Mouse (Mus musculus): Measurements from ENCODE around the gene Cidec.

Gene Cidec

DNA sequence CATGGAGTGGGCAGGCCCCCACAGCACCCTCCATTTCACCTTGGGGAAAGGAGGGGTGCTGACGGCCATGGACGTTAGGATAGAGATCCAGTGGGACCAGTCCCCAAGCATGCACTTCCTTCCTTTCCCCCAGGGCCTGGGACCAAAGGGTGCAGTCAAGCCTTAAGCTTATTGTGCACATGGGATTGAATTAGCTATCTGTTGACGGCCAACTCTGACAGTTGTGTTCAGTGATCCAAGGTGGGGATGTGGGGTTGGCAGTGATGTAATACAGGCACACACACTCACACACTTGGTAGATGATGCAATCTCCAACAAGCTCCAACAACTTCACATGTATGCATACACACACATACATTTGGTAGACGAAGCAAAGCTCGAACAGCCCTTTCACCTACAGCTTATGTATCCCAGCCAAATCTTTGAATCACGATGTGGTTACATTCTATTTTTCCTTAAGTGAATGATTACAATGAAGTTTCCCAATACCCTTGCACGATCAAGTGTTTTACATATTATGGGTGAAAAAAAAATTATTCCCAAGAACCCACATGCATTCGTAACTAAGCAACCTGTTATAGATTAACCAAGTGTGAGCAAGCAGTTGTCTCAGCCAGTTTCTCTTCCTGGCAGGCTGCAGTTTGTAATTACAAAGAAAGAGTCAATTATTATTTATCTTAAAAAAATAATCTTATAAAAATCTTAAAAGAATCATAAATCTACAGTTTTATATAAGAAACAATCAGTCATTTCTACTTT, 8.8 kb upstream of the Cidec start:
- DNase-seq (ENCODE audit: low read depth, low spot score): no peak

DNA sequence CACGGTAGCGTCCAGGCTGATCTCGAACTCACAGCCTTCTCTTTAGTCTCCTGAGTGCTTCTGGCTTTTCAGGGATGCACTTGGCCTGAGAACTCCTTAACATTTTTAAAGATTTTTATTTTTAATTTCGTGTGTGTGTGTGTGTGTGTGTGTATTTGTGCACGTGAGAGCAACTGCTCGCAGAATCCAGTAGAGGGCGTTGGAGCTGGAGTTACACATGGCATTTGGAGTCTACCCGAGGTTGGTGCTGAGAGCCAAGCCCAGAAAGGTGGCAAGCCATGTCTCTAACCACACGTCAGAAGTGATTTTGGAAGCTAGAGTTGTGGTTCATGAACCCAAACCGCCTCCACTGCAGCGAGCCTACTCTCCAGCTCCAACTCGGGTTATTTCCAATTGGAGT, 7.5 kb upstream of the Cidec start:
- DNase-seq (ENCODE audit: low read depth, low spot score): peak; percentile 91

DNA sequence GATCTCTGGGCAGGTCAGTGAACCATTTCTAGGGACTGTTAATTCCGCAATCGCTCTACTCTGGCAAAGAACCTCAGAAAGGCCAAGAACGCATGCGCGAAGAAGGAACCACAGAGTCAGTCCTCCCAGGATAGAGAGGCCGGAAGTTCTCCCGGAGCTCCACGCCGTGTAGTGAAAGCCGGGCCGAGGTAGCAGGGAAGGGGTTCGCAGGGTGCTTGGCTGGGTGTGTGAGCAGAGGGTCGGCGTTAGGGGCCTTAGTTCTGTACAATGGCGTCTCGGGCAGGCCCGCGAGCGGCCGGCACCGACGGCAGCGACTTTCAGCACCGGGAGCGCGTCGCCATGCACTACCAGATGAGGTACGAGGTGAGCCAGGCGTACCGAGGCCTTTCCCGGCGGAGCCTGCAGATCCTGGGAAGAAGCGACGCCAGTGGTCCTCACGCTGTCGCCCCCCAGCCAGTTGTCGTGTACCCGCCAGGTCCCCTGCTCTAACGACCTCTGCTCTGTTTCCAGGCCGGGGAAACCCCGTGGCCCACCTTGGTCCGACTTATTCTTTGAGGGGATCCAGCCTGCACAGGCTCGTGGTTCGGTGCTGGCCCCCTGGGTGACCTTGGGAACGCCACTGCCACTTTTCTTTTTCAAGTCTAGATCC, 7.0 kb upstream of the Cidec start, which contains the start of gene Jagn1:
Gene Jagn1 (plus strand): TSS at position 128 of the 649 bp plus-strand sequence.
- peak; percentile 97 for DNase-seq (ENCODE audit: low read depth, low spot score)

DNA sequence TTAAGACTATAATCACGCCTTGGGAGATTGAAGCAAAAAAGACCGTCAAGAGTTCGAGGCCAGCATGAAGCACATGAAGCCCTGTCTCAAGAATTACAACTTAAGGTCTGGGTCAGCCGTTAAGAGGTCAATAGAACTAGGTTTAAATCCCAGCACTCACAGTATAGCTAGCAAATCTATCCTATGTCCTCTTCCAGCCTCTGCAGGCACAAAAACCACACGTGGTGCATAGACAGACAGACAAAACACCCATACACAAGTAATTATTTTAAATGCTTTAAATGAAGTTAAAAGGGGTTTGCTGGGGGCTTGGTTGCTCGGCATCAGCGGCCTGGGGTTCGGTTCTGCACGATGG, 6.5 kb upstream of the Cidec start:
- DNase-seq (ENCODE audit: low read depth, low spot score): no peak

DNA sequence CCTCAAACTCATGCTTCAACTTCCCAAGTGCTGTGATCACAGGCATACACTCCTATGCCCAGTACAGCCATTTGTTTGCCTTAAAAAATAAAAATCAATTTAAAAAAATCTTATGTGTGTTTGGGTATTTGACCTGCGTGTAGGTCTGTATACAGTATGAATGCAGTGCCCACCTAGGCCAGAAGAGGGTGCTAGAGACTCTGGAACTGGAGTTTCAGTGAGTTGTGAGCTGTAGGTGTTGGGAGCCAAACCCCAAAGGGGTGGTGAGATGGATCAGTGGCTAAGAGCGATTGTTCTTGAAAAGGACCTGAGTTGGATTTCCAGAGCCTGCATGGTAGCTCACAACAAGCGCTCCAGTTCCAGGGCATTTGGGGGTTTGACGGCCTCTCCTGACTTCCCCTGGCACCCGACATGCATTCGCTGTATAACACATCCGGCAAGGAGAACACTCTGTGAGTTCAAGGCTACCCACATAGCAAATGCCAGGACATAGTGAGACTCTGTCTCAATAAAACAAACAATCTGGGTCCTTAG, 5.7 kb upstream of the Cidec start:
- peak; percentile 91 for DNase-seq (ENCODE audit: low read depth, low spot score)

DNA sequence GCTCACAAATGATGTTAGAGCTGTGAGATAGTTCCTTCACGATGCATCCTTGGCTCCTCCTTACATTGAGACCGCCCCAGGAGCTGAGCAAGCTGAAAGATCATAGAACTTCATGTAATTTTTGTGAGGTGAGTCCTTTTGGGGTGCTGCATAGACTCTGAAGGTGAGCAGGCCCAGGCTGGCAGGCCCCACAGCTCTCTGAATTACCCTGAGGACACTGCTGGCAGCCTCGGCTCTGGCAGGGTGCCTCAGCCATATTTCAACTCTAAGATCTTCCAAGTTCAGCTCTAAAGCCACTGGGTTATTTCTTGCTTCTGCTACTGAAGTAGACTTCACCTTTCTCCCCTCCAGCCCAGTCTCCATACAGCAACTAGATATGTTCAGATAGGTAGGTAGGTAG, 5.1 kb upstream of the Cidec start:
- DNase-seq (ENCODE audit: low read depth, low spot score): no peak

DNA sequence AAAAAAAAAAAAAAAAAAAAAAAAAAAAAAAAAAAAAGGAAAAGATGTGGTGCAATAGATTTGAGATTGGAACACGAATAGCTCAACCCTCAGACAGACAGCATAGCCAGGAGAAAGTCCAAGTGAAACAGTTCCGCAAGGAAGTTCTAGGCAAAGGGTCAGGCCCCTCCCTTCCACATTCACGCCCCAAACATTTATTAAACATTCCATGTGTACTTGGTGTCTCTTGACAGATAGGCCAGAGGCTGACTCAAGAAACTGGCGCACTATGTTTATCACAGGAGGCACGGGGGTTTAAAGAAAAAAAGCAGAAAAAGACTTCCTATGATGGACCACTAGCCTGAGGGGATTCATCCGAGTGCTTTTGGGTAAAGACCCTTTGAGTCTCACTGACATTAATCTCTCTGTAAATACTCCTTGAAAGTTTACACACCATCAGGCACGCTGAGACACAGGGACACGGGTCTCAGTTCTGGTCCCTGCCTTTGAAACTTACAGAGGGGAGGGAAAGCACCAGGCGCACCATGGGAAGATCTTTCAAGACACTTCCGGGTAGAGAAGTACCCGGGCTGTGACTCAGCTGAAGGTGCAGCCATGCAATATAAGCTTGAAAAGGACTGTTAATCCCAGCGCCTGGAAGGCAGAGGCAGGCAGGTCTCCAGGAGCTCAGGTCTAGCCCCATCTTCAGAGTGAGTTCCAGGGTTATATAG, 3.3 kb upstream of the Cidec start:
- DNase-seq (ENCODE audit: low read depth, low spot score): peak; percentile 54

DNA sequence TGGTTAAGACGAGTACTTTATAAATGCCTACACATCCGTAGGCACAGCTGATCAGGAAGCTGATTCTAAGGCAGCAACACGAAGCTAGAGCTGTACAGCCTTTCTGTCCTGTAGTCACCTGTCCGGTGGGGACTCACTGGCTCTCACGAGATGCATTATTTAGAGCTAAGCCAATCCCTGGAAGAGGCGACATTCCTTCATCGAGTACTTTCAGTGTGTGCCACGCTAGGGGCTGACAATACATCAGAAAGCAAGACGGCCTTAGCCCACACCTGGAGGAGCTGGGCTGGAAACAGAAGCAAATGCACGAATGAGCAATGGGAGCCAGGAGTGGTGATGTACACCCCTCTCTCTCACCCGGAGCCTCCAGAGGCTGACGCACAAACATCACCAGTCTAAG, 1.6 kb upstream of the Cidec start:
- no peak for DNase-seq (ENCODE audit: low read depth, low spot score)

DNA sequence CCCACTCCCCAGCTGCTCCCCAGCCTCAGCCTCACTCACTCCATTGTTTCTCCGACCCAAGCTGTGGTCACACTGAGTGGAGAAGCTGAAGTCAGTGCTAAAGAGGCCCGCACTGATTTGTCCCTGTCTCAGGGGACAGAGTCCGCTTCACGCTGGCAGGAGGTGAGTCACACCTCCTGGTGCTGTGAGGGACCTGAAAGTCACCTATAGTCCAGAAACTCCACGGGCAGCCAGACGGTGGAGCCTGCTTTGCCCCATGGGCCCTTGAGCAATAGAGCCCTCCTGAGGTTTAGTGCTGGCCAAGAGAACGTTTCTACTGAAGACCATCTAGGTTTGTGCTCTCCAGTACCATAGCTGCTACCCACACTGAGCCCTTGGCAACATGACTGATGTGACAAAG, 869 bp downstream of the Cidec start:
- no peak for DNase-seq (ENCODE audit: low read depth, low spot score)

DNA sequence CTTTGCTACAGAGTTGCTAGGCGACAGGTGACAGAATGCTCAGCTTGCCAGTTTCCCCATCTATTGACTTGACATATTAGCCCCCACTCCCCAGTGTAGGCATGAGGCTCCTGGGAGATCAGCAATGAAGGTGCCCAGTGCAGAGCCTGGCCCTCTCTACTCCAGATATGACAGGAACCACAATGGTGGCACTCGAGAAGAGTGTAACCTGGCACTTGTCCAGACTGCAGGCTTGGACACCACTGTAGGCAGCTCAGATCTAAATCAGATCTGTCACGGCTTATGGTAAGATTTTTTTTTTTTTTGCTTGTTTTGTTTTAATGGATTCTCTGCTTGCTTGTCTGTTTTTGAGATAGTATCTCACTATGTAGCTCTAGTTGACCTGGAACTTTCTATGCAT, 1.9 kb downstream of the Cidec start:
- no peak for DNase-seq (ENCODE audit: low read depth, low spot score)

DNA sequence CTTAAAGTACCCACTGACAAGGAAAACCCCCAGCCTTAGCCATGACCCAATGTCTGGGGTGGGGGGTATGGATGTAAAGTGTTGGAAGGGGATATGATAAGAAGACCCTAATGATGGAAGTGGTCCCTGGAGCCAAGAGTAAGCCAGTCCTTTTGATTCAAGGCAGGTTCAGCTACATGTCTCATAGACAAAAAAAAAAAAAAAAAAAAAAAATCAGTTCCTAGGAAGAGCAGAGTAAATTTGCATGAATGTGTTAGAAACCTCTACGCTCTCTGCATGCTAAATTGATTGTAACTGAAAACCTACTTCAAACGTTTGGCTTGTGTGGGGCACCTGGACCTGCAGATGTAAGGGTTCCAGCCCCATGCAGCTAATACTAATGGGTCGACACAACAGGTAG, 3.8 kb downstream of the Cidec start:
- no peak for DNase-seq (ENCODE audit: low read depth, low spot score)

DNA sequence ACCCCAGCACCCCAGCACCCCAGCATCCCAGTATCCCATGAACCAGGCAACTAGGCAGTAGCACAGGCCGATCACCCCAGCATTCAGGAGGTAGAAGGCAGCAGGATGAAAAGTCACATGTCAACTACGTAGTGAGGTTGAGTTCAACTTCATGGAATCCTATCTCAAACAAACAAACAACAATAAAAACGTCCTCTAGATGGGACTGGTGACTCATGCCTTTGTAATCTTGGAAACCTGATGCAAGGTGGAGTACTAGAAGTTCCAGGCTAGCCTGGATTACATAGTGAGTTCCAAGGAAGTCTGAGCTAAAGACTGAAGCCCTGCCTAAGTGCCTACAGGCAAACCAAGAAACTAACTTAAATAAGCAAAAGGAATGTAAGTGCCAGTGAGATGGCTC, 4.7 kb downstream of the Cidec start:
- no peak for DNase-seq (ENCODE audit: low read depth, low spot score)

DNA sequence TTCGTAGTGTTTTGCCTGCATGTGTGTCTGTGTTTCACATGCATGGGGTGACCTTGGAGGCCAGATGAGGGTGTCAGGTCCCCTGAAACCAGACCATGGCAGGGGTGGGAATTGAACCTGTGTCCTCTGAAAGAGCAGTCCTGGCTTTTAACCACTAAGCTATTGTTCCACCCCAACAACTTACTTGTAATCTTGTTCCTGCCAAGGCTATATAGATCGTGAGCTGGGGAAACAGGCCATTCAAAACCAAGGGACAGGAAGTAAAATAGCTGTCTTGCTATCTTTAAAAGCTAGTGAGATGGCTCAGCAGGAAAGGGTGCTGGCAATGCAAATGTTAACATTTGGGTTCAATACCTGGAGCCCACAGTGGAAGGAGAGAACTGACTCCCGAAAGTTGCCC, 5.6 kb downstream of the Cidec start:
- DNase-seq (ENCODE audit: low read depth, low spot score): no peak

DNA sequence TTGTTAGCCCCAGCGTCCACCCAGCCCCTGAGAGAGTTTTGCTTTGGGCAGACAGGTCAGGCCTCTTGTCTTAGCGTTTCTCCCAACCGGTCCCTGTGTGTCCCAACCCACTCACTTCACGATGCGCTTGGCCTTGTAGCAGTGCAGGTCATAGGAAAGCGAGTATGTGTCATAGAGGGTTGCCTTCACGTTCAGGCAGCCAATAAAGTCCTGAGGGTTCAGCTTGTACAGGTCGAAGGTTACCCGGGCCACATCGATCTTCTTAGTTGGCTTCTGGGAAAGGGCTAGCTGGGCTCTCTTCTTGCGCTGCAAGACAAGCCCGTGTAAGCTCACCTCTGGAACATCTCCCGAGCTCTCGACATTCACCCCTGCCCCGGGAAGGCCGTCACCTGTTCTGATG, 7.6 kb downstream of the Cidec start:
- DNase-seq (ENCODE audit: low read depth, low spot score): peak; percentile 23

DNA sequence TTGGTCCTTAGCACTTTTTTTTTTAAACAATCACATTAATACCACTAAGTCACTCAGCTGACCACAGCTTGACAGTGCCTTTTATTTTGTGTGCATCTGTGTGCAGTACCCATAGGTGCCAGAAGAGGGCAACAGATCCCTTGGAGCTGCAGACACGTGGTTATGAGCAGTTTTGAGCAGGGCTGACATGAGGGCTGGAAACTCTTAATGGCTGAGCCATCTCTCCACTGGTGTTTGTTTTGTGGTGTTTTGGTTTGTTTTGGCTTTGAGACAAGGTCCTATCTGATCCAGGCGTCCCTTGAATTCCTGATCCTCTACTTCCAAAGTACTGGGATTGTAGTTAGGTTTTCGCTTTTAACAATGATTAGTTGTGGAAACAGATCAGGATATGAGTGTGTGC, 8.2 kb downstream of the Cidec start:
- peak; percentile 90 for DNase-seq (ENCODE audit: low read depth, low spot score)

DNA sequence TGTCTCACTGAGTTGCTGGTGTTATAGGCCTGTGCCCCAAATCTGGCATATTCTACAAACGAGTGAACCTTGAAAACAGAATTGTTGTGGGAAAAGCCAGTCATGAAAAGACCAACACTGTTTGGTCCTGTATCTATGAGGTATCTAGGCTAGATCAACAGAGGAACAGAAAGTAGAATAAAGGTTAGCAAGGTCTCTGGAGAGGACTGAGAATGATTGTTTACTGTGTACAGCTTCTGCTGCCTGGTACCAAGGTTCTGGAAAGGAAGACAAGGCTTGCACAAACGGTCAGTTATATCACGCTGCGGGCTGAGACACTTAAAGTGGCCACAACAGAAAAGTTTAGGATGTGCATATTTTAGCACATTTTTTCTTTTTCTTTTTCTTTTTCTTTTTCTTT, 8.9 kb downstream of the Cidec start:
- no peak for DNase-seq (ENCODE audit: low read depth, low spot score)

DNA sequence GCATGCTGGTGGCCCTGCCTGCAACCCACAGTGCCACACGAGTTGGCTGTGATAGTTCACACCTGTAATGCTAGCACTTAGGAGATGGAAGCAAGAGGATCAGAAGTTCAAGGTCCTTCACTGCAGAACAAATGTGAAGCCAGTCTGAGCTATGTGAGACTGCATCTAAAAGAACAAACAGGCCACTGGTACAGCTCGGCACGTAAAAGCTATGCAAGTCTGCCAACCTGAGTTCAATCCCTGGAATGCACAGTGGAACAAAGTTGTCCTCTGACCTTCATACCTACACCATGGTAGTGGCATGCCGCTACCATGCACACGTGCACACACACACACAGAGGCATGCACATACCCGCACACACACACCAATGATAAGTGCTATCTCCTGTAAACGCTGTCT, 11.4 kb downstream of the Cidec start:
- DNase-seq (ENCODE audit: low read depth, low spot score): no peak

DNA sequence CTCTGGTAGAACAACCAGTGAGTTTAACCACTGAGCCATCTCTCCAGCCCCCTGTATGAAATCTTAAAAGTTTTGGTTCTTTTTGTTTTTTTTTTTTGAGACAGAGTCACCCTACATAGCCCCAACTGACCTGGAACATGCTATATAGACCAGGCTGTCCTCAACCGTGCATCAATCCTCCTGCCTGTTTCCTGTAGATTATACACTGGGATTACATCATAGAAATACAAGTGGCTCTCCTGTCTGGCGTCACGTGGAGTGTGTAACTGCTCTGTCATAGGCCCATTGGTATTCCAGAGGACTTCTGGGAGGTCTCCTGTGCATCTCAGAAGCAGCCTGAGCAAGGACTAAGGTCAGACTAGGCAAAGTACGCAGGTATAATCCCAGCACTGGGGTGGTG, 12.6 kb downstream of the Cidec start:
- no peak for DNase-seq (ENCODE audit: low read depth, low spot score)

DNA sequence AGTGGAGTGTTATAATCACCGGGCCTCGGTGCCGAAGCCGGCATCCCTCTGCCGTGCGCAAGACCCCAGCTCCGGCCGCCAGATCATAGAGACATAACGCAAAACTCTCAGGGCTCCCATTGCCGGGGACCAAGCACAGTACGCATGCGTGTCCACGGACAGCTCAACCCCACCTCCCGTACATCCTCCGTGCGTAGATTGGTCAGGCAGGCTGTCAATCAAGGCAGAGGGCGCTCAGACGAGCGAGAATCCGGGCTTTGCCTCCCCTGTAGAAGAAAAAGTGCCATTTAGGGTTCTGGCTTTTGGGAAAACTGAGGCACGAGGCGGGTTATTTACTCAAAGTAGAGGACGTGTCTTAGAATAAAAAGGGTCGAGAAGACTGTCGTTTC, 16.4 kb downstream of the Cidec start, which contains the start of gene Rpusd3:
Gene Rpusd3 (minus strand): TSS at position 142 of the 389 bp plus-strand sequence.
- DNase-seq (ENCODE audit: low read depth, low spot score): peak; percentile 99

DNA sequence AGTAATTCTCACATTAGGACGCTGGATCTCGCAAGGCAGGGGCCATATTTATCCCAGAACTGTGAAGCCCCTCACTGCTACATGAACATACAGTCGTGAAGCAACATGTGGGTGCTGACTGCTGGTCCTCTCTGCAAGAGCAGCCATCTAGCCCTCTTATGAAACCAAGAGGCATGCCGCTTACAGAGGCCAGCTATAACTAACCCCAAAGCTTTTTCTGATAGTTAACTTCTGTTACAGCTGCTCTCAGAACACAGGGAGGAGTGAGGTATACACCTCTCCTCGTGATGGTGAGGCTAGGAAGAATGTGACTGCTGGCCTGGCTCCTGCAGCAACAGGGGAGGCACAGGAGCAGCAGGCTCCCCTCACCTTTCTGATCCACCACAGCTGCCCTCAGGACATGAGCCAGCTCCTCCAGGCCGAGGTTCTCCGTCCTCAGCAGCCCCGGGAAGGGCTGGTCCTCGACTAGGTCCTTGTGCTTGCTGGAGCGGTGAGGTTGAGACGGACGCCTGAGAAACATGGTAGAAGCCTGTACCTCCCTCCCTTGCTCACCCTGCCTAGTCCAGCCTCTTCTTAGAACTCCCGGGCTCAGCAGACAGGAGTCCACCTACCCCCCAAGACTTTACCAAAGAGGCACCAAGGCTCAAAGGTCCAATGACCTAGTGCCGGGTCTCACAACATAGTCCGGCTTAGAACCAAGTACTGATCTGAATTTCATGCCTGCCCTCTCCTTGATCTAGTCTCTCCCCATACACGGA, 16.9 kb downstream of the Cidec start:
- DNase-seq (ENCODE audit: low read depth, low spot score): no peak

DNA sequence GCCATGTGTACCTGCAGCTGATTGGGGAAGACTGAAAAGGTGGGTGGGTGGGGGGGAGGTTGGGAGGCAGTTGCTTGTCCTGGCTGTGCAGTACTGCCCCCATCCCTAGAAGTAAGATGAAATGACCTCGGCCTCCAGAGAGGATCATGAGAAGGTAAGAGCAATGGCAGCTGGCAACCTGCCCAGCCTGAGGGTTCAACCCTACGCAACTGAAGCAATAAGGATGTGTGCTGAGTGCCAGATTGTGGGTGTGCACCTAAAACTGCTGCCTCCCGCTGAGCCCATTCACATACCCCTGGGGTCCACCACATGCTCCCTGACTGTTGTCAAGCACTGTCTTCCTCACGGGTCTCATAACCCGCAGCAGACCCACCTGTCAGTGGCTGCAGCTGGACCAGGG, 19.1 kb downstream of the Cidec start:
- DNase-seq (ENCODE audit: low read depth, low spot score): no peak

DNA sequence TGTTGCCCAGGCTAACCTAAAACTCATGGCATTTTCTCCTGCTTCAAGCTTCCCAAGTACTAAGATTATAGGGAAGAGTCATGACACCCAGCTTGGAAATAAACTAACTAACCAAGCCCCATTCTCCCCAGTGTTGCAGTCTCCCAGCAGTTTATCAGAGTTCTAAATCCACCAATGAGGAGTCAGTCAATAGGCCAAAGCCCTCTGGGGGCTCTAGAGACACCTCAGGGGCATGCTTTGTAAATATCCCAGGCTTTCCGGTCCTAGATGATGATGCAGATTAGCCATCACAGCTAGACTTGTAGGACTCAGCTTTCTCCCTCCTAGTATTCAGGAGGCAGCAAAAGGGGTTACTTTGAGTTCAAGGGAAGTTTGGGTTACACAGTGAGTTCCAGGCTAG, 25.6 kb downstream of the Cidec start:
- peak; percentile 74 for DNase-seq (ENCODE audit: low read depth, low spot score)

Data from R1 (cell line).